Mouse (Mus musculus) retina, postnatal 1 day (tissue): ENCODE measurements around the gene Rpl7l1.
A peak's percentile ranks its signal among the peaks of the same experiment; 100 is the strongest.

Source experiments
- DNase-seq: peaks from one replicate; pipeline ENCODE4 v3.0.0-alpha.2; 2012

The Rpl7l1 gene

DNA sequence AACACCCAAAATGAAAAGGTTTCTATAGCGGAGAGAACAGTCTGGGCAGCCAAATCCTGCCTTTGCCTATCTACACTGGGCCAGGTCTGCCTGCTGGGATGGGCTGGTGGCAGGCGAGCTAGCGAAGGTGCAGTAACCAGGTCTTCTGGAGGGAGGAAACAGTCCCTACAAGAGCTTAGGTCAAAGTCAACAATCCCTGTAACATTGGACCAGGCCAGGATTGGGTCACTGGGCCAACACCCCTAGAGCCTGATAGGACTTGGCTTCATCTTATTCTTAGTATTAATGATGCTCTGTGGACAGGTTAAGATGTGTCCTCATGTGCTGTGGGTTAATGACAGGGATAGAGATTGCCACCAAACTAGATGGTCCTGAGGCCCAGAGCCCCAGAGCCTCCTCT, 48.4 kb downstream of the Rpl7l1 start:
- DNase-seq, result no peak

GRCm38 (mm10) chr17:46728904-46729318, 53.6 kb downstream of the Rpl7l1 start, which contains the start of gene Gnmt:
Gene Gnmt, minus strand, starts transcription at chr17:46729168.
- DNase-seq, result peak; percentile 20

- DNase-seq, result no peak
Observed at GRCm38 (mm10) chr17:46728496-46728895, 54.0 kb downstream of the Rpl7l1 start.

GRCm38 (mm10) chr17:46728021-46728420, 54.5 kb downstream of the Rpl7l1 start:
- DNase-seq, result peak; percentile 30

GRCm38 (mm10) chr17:46727271-46727670, 55.2 kb downstream of the Rpl7l1 start:
- no peak for DNase-seq

GRCm38 (mm10) chr17:46725731-46726645, 56.5 kb downstream of the Rpl7l1 start:
- no peak for DNase-seq

DNA sequence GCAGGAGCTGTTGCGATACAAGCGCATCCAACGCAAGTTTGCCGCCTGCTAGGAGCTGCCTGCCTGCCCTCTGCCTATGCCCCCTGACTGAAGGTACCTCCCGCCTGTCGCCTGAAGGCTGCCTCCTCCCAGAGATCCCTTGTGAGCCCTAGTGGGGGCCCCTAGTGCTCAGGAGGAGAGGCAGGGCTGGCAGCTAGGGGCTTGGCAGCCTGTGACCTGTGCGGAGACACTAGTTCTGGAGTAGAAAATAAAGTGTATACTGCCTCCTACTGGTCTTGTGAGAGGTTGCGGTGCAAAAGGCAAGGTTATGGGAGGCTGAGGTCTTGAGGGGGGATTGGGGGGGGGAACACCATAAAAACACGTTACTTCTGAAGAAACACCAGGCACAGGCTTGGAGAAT, 57.2 kb downstream of the Rpl7l1 start:
- peak; percentile 80 for DNase-seq

GRCm38 (mm10) chr17:46724477-46725084, 57.9 kb downstream of the Rpl7l1 start:
- DNase-seq, result no peak
